Mouse (Mus musculus) large intestine, adult 2 months (tissue): ENCODE data around the gene Mpzl1. TPM values are rescaled to one million over a fixed set of nuclear protein-coding genes. Genes with fewer than 3 reads are reported as not detected.

Experiments
- DNase-seq: peaks from one replicate; pipeline ENCODE4 v3.0.0-alpha.2; 2012; ENCODE audit warnings: low read depth, low spot score
- WGBS: fragments of 180-500 bp; shearing (Covaris S2); methylation state at CpG from one replicate; pipeline ENCODE4 v1.1.7; 2018; 5-methylcytosine and 5-hydroxymethylcytosine counted together
- polyA plus RNA-seq: library from polyadenylated mRNA; depleted of rRNA; stranded (reverse); fragments of >200 nt; gene quantifications from 2 replicates; pipeline ENCODE4 v1.2.3, GENCODE M21; 2012

The Mpzl1 gene
- polyA plus RNA-seq, 1 experiment = 38.4 TPM

DNA sequence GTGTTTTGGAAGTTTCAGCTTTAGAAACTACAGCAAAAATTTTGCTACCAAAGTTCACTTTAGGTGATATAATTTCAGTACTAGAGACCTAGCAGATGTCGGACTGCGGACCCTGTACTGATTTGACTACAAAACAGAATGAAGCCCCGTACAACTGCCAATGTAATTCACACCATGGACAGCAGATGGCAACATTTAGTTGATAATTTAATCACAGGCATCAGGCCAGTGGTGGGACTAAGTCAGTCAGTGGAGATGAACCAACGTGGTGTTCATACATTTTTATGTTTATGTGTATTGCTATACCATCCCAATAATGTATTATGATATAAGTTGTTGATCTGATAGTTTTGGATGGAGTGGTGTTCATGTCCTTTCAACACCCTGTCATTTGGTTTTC, 26.4 kb upstream of the Mpzl1 start:
- DNase-seq = no peak
- 23% methylated on average over 4 of the region's 4 CpGs for WGBS

DNA sequence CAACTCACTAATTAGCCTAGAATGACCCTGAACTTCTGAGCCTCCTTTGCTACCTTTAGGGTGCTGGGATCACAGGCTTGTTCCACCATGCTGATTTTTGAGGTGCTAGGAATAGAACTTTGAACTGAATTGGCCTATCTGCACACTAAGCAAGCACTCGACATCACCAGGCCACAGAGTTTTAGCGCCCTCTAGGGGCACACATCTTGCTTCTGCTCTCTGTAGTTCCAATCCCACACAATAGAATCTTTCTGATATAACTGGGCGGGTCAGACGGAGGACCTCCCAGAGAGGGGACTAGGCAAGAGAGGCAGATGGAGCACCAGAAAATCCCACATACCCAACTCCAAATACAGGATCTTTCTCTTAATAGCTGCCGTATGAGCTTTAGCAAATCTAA, 24.3 kb upstream of the Mpzl1 start:
- 31% methylated on average over 5 of the region's 5 CpGs for WGBS
- DNase-seq = peak; percentile 24

DNA sequence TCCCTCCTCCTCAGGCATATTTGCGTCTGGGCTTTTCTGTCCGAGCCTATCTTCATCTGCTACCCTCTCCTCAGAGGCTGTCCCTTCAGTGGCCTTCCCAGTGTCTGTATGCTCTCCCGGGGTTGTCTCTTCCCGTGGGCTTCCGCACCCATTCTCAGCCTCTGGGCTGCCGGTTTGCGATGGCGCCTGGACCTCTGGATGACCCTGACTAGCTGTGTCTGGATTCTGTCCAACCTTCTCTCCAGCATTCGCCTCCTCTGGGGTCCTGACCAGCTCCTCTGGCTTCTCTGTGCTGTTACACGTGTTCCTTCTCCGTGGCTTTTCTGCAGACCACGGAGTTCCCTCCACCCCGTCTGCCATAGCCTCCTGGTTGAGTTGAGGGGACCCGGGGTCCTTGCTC, 21.1 kb upstream of the Mpzl1 start:
- 64% methylated on average over 14 of the region's 14 CpGs for WGBS
- no peak for DNase-seq

DNA sequence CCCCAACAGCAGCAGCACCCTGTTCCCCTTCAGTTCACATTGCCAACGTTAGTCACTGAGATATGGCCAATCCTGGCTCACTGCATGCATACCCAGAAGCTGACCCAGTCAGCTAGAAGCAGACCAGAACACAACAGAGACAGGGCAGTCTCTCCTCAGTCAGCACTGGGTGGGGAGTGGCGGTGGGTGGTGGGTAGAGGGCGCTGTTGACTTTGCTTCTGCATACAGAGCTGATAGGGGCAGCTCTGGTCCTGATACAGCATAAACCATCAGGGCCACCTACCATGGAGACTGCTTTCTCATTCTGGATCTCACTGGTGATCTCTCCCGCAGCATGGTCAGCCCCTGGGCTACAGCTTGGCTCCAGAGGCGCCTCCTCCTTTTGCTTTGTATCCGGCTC, 20.7 kb upstream of the Mpzl1 start:
- no peak for DNase-seq
- 68% methylated on average over 6 of the region's 6 CpGs for WGBS

DNA sequence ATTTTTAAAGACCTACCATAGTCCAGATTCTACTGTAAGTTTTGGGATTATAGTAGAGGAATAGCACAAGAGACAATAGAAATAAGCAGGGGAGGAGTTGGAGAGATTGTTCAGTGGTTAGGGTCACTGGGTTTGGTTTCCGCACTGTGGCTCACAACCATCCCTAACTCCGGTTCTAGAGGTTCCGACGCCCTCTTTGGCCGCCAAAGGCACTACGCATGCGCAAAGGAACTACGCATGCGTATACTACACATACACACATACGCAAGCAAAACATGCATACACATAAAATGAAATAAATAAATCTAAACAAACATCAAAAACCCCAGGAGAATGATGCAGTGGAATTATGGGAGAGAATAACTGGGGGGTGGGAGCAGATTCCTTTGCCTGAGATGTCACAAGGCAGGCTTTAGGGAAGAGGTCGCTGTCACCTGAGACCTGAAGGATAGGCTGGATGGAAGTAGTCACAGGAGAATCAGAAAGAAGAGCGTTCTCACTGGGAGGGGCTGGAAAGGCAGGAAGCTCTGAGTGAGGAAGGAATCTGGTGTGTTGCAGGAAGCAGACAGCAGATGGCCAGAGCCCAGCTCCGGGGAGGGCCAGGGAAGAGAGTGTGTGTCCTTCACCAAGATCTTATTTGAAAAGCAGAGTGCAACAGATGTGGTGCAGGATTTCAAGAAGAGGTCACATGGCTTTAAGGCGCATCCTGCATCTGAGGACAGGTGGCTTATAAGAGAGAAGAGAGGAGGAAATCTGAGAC, 19.0 kb upstream of the Mpzl1 start:
- no peak for DNase-seq
- WGBS = 79% methylated on average over 14 of the region's 14 CpGs

DNA sequence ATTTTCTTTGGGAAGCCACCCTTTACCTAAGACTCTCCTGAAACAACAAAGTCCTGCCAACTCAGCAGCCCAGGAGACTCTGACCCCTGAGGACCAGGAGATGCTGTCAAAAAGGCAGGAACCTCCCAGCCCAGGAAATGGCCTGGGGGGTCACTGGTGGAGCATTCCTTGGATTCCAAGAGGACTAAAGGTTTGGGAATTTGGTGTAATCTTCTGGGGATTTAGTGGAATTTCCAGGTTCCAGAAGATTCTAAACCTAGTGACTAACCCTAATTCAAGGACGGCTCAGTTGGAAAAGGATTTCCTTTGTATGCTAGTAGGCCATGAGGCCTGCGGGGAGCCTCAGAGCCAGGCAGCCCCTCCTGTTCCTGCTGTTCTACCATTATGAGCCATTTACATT, 18.2 kb upstream of the Mpzl1 start:
- no peak for DNase-seq
- 83% methylated on average over 2 of the region's 2 CpGs for WGBS

DNA sequence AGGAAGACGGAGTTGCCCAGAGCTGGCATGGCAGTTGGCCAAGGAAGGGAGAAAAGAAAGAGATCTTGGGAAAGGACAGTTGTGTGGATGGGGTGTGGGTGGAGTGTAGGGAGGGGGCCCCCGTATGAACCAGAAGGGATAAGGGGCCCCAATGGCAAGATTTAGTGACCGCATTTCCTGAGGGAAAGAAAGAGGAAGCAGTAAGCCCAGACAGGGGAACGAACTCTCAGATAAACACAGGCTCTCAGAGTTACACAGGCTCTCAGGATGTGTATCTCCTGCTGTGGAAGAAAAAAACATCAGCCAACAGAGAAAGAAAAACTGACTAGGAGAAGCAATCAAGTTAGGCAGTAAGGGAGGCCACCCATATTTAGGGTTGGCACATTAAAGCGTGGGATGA, 16.8 kb upstream of the Mpzl1 start:
- no peak for DNase-seq
- WGBS = 36% methylated on average over 5 of the region's 5 CpGs

DNA sequence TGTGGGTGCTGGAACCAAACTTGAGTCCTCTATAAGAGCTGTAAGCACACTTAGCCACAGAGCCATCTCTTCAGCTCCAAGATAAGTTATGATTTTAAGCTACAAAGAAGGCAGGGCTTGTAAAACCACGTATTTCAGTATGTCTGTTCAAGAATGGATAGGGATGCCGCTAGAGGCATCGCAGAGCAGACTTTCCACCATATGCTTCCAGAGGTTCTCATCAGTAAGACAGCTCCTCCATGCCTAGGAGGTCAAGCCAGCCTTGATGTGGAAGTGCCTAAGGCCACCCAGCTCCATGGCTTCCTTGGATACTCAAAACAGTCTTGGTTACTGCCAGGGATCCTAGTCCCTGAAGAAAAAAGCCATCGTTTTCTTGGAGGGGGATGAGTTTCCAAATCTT, 10.8 kb upstream of the Mpzl1 start:
- WGBS = 77% methylated on average over 4 of the region's 4 CpGs
- no peak for DNase-seq

DNA sequence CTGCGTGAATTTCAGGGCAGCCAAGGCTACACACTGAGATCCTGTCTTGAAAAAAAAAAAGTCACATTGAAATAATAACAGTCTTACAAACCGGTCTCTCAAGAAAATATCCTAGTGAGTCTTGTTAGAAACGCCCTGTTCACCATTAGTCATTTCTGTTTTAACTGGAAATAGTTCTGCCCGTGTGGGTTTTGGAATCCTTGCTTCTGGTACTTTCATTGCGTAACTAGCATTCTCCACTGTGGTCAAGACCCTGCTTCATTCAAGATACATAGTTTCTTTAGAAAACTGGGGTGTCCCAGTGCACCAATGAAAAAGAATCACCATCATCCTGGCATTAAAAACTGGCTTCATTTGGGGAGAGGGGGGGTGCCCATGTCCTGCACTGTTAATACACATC, 9.4 kb upstream of the Mpzl1 start:
- DNase-seq = no peak
- WGBS = 41% methylated on average over 5 of the region's 5 CpGs

DNA sequence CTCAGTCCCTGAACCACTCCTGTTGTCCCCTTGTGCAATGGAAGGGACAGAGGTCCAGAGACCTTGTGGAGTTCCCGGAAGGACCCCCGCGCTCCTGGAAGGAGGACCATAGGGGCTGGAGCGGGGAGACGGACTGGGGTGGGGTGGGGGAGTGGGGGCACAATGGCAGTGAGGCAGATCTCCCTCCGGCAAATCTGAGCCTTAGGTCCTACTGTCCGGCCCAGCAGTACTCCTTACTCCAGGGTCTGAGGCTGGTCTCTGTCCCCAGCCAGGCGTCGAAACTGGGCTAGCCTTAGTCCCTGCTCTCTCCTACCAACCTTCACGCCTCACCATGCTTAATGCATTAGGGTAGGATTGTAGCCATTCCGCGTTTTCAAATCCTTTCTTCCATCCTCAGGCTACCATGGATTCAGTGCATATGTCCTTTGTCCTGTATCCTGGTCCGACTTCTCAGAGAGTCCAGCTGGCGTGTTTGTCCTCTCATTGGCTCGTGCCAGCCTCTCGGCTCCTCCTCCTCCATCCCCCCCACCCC, 8.5 kb upstream of the Mpzl1 start:
- DNase-seq = no peak
- under 1% methylated on average over 16 of the region's 16 CpGs for WGBS

DNA sequence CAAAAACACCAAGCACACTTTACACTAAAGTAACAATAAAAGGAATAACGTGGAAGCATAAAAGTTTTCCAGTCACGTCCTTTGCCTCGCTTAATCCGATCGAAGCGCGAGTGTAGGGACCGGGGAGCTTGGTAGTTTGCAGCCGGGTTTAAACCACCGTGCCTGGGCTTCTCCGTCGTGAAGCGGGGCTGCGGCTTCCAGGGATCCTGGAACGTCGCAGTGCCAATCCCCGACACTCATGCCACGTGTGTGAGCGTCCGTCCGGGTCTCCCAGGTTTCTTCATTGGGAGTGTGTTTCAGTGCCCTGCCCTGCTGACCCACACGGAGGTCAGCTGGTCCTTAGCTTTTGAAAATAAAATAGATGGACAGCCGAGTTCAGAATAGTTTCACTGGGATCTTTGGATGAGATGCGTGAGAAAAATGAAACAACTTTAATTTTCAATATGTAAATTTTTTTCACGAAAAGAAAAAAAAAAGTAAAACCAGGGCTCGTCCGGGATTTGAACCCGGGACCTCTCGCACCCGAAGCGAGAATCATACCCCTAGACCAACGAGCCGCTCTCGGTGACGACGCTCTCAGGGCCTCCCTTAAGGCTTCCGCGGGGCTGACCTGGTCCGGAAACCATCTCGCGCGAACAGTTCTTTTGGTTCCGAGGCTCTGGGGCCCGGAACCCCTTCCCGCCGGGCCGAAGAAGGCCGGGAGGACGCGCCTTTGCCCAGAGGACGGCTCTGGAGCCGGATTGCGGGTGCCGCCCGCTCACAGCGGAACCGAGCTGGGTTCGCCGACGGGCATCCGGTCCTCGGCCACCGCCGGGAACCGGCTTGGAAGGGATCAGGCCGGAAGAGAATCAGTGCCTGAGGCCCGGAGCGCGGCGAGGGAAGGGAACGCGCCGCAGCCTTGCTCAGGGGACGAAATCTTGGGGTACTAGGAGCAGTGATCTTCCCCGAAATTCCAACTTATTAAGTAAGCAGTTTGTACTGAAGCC, 7.7 kb upstream of the Mpzl1 start:
- under 1% methylated on average over 75 of the region's 75 CpGs for WGBS
- DNase-seq = no peak

DNA sequence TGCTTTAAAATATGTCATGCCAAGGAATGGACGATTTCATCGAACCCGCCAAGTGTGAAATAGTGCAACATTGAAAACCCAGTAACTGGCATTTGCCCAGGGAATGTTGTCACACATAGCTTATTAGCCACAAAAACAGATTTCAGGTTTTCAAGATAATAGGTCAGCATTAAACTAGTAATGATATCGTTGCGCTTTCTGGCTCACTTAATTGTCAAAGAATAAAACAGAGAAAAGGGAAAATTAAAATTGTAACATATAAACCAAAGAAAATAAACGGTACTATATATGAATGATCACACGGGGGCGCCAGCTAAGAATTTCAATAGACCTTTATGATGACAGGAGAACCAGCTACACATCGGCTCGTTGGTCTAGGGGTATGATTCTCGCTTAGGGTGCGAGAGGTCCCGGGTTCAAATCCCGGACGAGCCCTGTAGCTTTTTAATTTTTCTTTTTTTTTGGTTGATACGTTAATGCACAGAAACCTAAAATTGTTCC, 7.0 kb upstream of the Mpzl1 start:
- 5% methylated on average over 16 of the region's 16 CpGs for WGBS
- no peak for DNase-seq

DNA sequence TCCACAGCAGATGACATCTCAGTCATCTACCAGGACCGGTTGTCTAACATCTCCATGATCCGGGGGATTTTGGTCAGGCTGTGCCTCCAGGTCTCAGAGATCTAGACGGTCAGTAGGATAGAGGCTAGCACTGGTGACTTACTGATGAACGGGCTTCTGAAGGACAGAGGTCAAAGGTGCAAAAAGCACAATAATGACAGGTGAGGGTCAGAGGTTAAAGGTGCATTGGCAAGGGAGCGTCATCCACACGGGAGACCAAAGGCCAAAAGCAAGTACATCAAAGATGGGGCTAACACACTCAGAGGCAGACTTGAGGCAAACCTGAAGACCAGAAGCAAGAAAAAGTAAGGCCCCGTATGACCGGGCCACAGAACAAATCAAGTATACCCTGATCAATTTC, 2.0 kb upstream of the Mpzl1 start:
- no peak for DNase-seq
- WGBS = 88% methylated on average over 8 of the region's 8 CpGs

DNA sequence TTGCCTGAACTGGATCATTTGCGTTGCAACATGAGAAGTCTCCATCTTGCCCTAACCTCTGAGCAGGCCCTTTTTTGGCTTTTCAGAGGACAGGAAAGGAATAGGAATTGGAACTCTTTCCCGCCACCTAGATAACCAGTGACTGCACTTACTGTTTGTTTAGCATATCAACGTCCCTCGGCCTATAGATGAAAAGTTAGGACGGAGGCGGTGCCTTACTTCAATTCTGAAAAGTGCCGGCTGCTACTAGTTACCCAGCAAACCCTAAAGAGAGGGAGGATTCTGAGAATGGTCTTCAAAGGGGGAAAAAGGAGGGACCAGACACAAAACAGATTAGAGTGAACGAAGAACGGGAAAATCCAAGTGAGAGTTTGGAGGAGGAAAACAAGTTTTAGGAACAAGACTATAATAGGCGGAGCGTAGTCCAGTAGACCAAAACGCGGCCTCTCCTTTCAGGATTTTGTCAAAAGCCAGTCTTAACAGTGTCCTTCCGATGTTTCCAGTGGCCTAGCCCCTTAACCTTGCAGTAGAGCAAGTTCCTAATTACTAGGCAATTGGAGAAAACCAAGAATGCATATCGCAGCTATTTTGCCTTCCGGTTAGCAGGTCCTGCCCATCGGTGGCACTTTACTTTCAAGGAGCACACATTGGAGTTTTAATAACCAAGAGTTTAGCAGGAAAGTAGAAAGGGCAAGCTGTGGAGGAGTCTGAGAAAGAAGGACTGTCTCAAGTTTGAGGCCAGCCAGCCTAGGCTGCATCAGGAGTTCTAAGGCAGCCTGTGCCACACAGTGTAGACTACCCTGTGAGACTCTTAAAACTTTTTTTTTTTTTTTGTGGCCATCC, 938 bp upstream of the Mpzl1 start:
- WGBS = 39% methylated on average over 17 of the region's 17 CpGs
- no peak for DNase-seq

DNA sequence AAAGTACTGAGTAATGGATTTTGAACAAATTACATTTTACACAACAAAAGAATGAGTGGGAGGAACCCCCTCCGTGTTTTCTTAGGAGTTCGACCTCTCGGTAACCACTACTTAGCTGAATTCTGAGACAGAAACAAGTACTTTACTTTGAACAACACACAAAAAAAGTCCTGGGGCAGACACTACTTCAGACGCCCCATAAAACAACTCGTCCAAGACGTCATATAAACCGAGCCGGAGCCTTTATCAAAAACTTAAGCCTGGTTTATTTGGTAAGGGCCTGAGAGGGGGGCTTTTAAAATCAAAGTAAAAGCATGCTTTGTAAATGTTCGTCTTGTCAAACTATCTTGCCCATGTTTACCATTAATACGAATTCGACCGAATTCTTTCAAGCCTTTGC, 993 bp downstream of the Mpzl1 start:
- no peak for DNase-seq
- 3% methylated on average over 12 of the region's 12 CpGs for WGBS

DNA sequence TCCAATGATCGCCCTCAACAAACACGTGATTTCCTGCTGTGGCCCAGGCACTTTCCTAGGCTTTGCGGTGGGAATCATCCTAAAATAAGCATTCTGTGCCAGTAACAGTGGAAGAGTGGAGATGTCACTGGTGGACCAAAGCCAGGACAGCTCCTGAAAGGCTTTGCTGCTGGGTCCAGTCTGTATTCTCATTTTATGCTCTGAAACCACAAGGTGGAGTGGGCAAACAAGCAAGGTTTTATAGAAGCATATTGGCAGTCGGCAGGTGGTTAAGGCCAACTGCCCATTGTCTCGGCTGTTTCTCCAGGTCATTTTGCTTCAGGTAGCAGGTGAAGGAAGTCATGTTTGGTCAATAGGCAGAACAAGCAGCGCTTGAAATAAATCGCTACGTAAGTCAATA, 3.2 kb downstream of the Mpzl1 start:
- WGBS = 30% methylated on average over 8 of the region's 8 CpGs

DNA sequence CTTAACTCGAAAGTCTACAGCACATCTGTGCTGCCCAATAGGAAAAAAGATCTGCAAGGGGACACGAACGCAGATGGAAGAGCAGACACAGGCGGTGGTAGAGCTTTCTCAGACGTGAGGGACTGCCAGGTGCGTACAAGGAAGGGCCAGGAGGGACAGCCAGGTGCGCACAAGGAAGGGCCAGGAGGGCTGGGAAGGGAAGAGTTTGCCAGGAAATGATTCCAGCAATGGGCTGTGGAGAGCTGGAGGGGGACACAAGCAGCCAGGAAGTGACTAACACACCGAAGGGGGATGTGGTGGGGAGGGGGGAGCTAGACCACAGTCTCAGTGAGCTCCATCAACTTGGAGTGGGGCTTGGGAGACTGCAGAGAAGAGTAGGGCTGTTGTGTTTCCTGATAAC, 4.4 kb downstream of the Mpzl1 start:
- DNase-seq = no peak
- WGBS = 21% methylated on average over 8 of the region's 8 CpGs

More for the DNA sequence above, 3.2 kb downstream of the Mpzl1 start:
- DNase-seq = no peak

DNA sequence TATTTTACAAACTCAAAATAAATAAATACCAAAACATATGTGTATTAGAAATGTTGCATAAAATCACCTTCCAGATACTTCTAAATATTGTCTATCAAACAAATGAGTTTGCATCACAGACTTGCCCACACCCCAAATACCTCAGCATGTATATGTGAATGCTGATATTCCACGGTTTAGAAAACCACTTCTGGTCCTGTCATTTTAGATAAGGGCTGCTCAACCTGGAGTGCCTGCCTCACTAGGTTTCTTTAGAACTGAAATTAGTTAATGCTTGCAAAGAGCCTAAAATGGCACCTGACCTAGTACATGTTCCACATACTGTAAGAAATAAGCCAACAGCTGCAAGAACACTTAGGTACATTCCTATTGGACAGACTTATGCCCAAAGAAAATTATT, 5.7 kb downstream of the Mpzl1 start:
- DNase-seq = no peak
- 63% methylated on average over 1 of the region's 1 CpGs for WGBS

DNA sequence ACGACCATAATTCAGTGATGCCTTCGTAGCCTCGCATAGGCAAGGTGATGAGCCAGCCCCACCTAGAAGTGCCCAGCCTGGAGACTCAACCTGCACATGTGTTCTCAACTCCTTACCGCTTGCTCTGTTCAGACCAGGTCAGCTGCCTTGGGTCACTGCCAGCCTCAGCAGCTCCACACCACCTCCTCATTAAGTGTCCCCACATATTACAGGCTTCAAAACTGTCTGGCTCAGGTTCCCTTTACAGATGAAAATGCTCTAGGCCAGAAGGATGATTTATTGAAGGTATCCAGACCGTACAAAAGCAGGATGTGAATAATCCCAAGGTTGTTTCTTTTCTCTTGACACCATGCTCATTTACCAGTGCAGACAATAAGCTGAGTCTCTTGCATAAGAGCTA, 8.4 kb downstream of the Mpzl1 start:
- 58% methylated on average over 5 of the region's 5 CpGs for WGBS
- DNase-seq = no peak

DNA sequence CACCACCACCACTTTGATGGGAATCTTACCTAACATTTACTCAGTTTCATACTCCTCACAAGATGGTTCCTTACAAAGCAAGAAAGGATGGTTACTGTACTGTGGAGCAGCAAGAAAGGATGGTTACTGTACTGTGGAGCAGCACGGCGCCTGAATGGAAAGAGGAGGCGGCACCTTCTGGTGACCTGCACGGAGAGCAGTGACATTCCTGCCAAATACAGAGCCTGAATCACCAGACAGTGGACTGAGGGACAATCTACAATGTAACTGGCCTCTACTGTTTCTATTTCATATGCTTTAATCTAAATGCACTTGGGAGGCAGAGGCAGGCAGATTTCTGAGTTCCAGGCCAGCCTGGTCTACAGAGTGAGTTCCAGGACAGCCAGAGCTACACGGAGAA, 9.3 kb downstream of the Mpzl1 start:
- no peak for DNase-seq
- 74% methylated on average over 5 of the region's 5 CpGs for WGBS
